Mouse (Mus musculus) left cerebral cortex, postnatal 25 days (tissue): ENCODE data around the gene Tmem35b. TPM values are rescaled to one million over a fixed set of nuclear protein-coding genes. Genes with fewer than 3 reads are reported as not detected.
A peak's percentile ranks its signal among the peaks of the same experiment; 100 is the strongest.

Source experiments
- DNase-seq, 2 experiments: peaks; one replicate each; pipeline ENCODE4 v3.0.0; 2022; ENCODE audit warnings: low spot score in 2 of 2, mixed read lengths in 1 of 2
- intact Hi-C: fragments of 180-260 bp; cut with DNase I; formaldehyde crosslinking; loops from one replicate; pipeline ENCODE4 v1.15.1; 2025
- total RNA-seq, 2 experiments: library from RNA; stranded (reverse); gene quantifications; 2 replicates each; pipeline ENCODE4 v1.2.3; 2021

The Tmem35b gene
- total RNA-seq, 2 experiments from 2014 or later = 2.5 to 3.4 TPM

- intact Hi-C loops = loop anchor here (10.0 kb wide), 1 partner anchor 148 kb away; the partner anchor contains the start of gene Gja4
- no peak for DNase-seq
Measured at GRCm38 (mm10) chr4:127167096-127167495, 43.6 kb downstream of the Tmem35b start.

DNA sequence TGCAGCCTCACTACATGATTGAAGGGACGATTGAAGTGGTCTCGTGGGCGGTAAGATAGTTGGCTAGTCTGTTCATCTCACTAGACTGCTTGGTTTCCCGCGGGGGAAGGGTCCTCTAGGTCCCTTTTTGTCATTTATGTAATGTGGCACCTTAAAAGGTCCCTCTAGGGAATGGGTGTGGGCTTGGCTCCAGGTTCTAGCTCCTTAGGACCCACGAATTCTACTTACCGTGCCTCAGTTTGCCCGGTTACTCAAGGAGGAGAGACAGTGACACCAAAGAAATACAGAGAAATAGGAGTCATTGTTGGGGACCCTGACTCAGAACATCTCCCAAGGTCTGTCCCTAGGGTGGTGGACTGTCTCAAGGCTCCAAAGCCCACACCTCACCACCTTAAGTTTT, 44.2 kb downstream of the Tmem35b start:
- intact Hi-C loops = loop anchor here (2.0 to 10.0 kb wide), 3 partner anchors 67 to 147 kb away; partner anchors contain the start of genes Gja4 and Zmym6
- peak; percentile 12 to 47 for DNase-seq

DNA sequence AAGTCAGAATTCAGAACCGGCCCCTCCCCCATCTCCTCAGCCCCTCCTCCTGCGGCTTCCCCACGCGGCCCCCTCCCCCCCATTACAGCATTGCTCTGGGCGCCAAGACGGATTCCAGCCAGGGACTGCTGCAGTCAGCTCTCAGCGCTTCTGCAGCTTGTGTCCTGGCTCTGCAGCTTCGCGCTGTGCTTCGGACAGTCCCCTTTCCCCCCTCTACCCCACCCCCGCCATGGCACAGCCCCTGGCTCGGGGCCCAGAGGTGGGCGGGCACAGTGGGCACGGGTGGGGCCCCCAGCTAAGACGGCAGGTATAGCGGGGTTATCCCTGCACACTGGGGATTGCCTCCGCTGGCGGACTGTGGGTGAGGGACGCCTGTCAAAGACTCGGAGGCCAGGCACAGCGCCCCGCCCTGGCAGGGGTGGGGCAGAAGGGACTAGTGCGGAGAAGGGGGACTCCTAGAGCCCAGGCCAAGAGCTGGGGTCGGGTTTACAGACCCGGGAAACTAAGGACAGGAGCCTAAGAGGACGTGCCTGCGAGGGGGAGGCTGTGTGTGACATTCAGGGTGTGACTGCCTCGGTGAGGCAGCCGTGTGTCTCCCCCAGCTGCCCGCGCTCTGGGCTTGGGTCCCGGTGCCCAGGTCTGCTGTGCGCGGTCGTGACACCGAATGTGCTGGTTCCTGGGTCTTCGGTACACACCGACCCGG, 44.9 kb downstream of the Tmem35b start:
- intact Hi-C loops = loop anchor here (2.0 to 10.0 kb wide), 3 partner anchors 66 to 146 kb away; partner anchors contain the start of genes Gja4 and Zmym6

GRCm38 (mm10) chr4:127168914-127169345, 45.4 kb downstream of the Tmem35b start, which contains the start of gene Dlgap3:
Gene Dlgap3 (plus strand): TSS chr4:127169204.
- DNase-seq = peak in 1 of 2 experiments; percentile 45
- intact Hi-C loops = loop anchor here (2.0 to 10.0 kb wide), 3 partner anchors 66 to 146 kb away; partner anchors contain the start of genes Gja4 and Zmym6

More for the DNA sequence above, 44.9 kb downstream of the Tmem35b start:
- DNase-seq = peak; percentile 74 to 78

DNA sequence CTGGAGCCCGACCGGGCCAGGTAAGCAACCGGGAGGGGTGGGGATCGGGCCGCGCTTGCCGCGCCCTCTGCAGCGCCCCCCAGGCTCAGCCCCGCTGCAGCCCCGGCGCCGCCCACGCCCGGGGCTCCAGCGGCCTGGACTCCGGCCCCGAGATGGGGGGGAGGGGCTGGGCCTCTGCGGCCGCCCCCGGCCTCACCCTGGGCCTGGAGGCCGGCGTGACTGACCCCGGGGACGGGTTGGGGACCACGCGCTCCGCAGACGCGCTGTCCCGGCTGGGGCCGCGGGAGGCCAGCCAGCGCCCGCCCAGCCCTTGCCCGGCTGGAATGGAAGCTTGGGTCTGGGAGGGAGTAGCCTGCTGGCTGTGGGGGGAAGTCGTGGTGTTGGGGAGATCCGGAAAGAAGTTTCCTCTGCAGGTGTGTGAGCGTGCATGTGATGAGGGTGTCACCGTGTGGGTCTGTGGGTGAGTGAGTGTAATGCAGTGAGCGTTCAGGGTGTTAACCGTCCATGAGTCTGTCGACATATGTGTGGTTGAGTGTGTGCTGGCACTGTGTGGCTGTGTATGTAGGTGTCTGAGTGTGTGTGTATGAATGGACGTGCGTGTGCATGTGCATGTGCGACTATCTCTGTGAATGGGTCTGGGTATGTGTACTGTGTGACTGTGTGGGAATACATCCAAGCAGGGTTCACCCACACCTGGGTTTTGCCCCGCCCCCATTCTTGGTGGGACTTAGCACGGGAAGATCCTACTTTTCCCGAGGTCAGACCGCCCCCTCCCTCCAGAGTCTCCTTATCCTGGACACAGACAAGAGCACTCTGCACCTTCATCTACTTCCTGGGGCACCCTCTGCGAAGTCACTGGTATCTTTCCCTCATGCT, 46.1 kb downstream of the Tmem35b start:
- intact Hi-C loops = loop anchor here (2.0 to 10.0 kb wide), 3 partner anchors 65 to 145 kb away; partner anchors contain the start of genes Gja4 and Zmym6
- peak; percentile 46 to 72 for DNase-seq

GRCm38 (mm10) chr4:127170866-127171265, 47.4 kb downstream of the Tmem35b start:
- peak; percentile 61 to 95 for DNase-seq
- intact Hi-C loops = no loop called here

DNA sequence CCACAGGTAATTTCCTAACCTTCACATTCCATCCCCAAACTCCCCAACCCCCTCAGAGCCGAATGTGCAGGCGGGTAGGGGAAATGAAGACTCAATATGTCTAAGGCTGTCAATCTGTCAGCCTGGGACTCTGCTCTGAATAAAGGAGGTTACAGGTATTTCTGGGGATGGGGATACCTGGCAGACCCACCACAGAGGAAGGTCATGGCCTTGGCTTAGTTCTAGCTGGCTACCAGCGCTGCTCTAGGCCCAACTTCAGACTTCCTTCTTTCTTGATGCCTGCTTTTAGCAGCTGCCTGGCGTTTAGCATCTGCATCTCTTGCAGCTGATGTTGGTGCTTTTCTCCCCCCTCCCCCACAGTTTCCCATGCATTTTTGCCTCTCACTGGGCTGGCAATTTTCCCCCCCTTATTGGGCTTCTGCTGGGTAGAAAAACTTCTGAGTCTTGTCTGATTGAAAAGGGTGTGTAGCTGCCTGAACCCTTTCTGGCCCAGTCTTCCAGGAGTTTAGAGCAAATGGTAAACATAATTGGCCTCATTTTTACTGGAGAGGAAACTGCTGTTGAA, 47.9 kb downstream of the Tmem35b start:
- intact Hi-C loops = no loop called here

GRCm38 (mm10) chr4:127172119-127172518, 48.6 kb downstream of the Tmem35b start:
- peak; percentile 33 to 54 for DNase-seq
- intact Hi-C loops = no loop called here

More for the DNA sequence above, 47.9 kb downstream of the Tmem35b start:
- peak; percentile 12 to 21 for DNase-seq

DNA sequence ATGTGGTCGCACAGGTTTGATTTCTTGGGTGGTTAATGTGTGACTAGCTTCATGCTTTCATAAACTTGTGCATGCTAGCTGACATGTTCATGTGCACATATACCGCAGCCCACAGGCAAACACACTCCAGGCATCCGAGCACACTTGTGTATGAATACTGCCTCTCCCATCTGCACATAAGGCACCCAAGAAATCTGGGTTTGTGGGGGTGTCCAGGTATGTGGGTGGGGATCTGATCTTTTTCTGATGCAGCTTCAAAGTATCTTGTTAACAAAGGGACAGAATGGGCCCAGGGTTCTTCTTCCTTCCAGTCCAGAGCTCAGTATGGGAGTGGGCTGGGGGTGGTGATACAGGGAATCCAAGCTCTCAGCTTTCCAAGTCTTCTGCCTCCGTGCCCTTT, 49.1 kb downstream of the Tmem35b start:
- intact Hi-C loops = no loop called here
- peak; percentile 45 to 88 for DNase-seq

DNA sequence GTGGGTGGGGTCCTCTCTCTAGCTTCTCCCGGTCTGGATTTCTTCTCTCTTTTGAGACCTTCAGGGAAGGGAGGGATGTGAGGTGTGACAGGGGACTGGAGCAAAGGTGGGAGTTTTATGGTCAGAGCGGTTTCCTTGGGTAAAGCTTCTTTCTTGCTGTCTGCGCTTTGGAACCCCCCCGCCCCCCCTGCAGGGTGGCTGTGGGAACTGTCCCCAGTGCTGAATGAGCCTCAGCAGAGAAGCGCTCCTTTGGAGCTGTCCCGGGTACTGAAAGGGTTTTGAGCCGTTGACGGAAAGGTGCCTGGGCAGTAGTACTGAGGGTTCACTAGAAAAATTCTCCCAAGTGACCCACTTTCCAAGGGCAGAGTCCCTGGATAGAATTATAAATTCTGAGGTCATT, 50.0 kb downstream of the Tmem35b start:
- intact Hi-C loops = no loop called here
- DNase-seq = peak; percentile 28 to 46

DNA sequence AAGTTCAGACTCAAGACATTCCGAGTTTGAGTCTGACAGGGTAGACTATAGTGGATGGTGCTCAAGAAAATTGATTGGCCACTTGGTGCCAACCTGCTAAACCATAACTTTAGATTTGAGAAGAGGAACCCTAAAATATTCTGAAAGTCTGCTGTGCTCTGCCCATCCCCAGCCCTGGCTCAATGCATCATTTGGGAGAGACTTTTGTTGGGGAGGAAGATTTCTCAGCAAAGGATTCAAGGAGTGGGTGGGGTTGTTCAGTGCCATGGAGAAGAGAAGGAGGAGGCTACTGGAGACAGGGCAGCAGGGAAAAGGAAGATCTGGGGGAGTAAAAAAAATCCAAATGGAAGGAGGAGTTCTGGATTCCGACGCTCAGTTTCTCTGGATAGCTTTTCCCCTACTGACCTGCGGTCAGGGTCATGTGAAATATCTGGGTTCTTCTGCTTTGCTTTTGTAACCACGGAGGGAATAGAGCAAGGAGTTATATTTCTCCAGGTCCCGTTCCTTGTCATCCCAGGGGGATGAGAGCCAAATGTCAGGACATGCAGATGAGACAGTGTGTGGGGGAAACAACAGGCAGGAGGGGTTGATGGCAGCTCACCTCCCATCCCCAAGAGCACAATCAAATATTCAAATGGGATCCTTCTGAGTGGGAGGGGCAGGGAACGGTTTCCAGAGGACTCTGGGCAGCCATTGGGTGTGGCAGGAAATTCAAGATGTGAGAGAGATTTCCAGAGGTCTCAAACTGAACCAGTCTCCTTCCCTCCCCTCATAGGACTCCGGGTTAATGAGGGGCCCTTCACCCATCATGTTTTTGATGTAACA, 50.8 kb downstream of the Tmem35b start:
- peak; percentile 40 to 92 for DNase-seq
- intact Hi-C loops = loop anchor here (1.0 to 2.0 kb wide), 2 partner anchors 29 to 52 kb away; no protein-coding TSS in a partner anchor

DNA sequence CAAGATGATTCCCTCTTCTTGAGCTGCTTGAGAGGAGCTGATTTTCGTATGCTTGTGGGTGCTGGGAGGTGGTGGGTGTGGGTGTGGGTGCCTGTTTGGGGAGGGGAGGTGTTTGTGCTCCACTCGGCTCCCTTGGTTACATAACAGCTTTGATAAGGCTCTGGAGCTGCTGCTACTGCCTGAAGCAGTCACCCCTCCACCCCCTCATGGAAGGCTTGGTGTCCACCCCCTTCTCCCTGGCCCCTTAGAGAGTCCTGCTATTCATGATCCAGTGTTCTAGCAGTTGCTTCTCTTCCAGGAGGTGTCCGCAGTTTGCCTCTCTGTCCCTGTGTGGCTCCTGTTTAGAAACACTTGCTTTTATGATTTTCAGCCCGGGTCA, 51.4 kb downstream of the Tmem35b start:
- intact Hi-C loops = loop anchor here (1.0 to 2.0 kb wide), 2 partner anchors 28 to 51 kb away; no protein-coding TSS in a partner anchor
- peak; percentile 62 to 89 for DNase-seq

GRCm38 (mm10) chr4:127177961-127178360, 54.5 kb downstream of the Tmem35b start:
- intact Hi-C loops = no loop called here
- peak; percentile 39 to 88 for DNase-seq

DNA sequence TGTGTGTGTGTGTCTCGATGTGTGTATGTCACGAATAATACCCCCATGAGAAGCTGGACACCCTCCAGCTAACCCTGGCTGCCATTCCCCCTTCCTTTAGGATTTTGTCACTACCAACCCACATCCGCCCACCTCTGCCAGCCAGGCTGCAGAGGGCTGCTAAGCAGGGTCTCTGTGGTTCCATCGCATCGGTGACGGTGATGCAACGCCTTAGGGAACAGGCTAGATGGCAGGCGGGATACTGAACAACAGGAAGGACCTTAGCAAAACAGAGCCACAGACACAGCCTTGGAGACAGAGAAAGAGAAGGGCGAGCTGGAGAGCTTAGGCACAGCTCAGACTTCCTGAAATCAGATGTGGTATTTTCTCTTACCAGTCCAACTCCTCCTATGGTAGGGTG, 55.2 kb downstream of the Tmem35b start:
- peak in 1 of 2 experiments; percentile 70 for DNase-seq
- intact Hi-C loops = no loop called here

Other genes starting within 250 kb of the Tmem35b start
- 10 to 100 TPM; 41.8 to 51.8 TPM for gene Zmym4, start 155.6 kb upstream of the Tmem35b start, total RNA-seq
- 100 to 1,000 TPM; 241 to 253 TPM for gene Sfpq, start 102.4 kb upstream of the Tmem35b start, total RNA-seq
- gene Zmym1, start 62.5 kb upstream of the Tmem35b start, total RNA-seq = 10 to 100 TPM; 13.4 to 16.5 TPM
- gene Zmym6, start 46.3 kb upstream of the Tmem35b start, total RNA-seq = 10 to 100 TPM; 27.1 to 38.9 TPM
- gene Dlgap3, start 45.5 kb downstream of the Tmem35b start, total RNA-seq = 100 to 1,000 TPM; 396 to 399 TPM
- gene Smim12, start 120.1 kb downstream of the Tmem35b start, total RNA-seq = 10 to 100 TPM; 55.2 to 55.3 TPM
- gene Gja4, start 190.3 kb downstream of the Tmem35b start, total RNA-seq = 1 to 10 TPM; 3.1 to 4.8 TPM
- under 1 TPM in 1 of 2 experiments, not detected in 1; 0.27 TPM for gene Gjb3, start 207.2 kb downstream of the Tmem35b start, total RNA-seq
- not detected for gene Gjb4, start 230.4 kb downstream of the Tmem35b start, total RNA-seq
- gene Gjb5, start 234.5 kb downstream of the Tmem35b start, total RNA-seq = not detected